Mouse (Mus musculus) heart, embryonic 15.5 days (tissue): Measurements from ENCODE around the gene Fnbp1l. TPM values are rescaled to one million over a fixed set of nuclear protein-coding genes. Genes with fewer than 3 reads are reported as not detected.

Experiments
- ATAC-seq: fragments of 200-750 bp; cut with Nextera tagmentation; replicated peaks from 2 replicates; pipeline ENCODE4 v1.8.0; 2017; ENCODE audit warnings: low read depth, moderate TSS enrichment; ENCODE audit not compliant: insufficient number of reproducible peaks, insufficient read depth, low FRiP score
- H3K27ac ChIP-seq: fragments of 300-500 bp; sonication (generic); 2 replicates; pipeline ENCODE4 v1.5.1; 2015; ENCODE audit warnings: mild to moderate bottlenecking, inconsistent platforms
- H3K27me3 ChIP-seq: fragments of 300-500 bp; sonication (generic); 2 replicates; pipeline ENCODE4 v1.6.1; 2015; ENCODE audit warnings: inconsistent platforms
- H3K36me3 ChIP-seq: fragments of 300-500 bp; sonication (generic); 2 replicates; pipeline ENCODE4 v1.6.1; 2015; ENCODE audit warnings: mild to moderate bottlenecking, inconsistent platforms
- H3K4me1 ChIP-seq: fragments of 300-500 bp; sonication (generic); replicated peaks from 2 replicates; pipeline ENCODE4 v1.6.1; 2015; ENCODE audit warnings: inconsistent platforms
- H3K4me2 ChIP-seq: fragments of 300-500 bp; sonication (generic); 2 replicates; pipeline ENCODE4 v1.6.1; 2015; ENCODE audit warnings: inconsistent platforms, mild to moderate bottlenecking, moderate library complexity
- H3K4me3 ChIP-seq: fragments of 300-500 bp; sonication (generic); 2 replicates; pipeline ENCODE4 v1.5.1; 2015; ENCODE audit warnings: mild to moderate bottlenecking, inconsistent platforms
- H3K9ac ChIP-seq: fragments of 300-500 bp; sonication (generic); 2 replicates; pipeline ENCODE4 v1.6.1; 2015; ENCODE audit warnings: mild to moderate bottlenecking, inconsistent platforms
- H3K9me3 ChIP-seq: fragments of 300-500 bp; sonication (generic); replicated peaks from 2 replicates; pipeline ENCODE4 v1.6.1; 2016; ENCODE audit warnings: inconsistent platforms
- WGBS: fragments of 180-500 bp; shearing (Covaris S2); methylation state at CpG from one replicate; pipeline ENCODE4 v1.1.7; 2015; ENCODE audit warnings: mixed read lengths; 5-methylcytosine and 5-hydroxymethylcytosine counted together
- polyA plus RNA-seq: library from polyadenylated mRNA; unstranded; fragments of >200 nt; fragmentation: Nextera tagmentation; extraction: Ambion mirVana; gene quantifications from 2 replicates; pipeline ENCODE4 v1.2.1, GENCODE M21; 2015

The Fnbp1l gene
- polyA plus RNA-seq, 1 experiment from 2014 or later: 24.1 TPM

GRCm38 (mm10) chr3:122628956-122629355, 9.4 kb upstream of the Fnbp1l start:
- H3K9ac ChIP-seq: no peak overlapping the region
- WGBS: 69% methylated on average over 3 of the region's 3 CpGs
- peak overlapping the region; percentile 60 for H3K4me2 ChIP-seq

GRCm38 (mm10) chr3:122628546-122628945, 9.0 kb upstream of the Fnbp1l start:
- H3K4me1 ChIP-seq: peaks cover 12% of the 10 kb centered on the region; the same call in 1 of the 2 replicates
- no peak overlapping the region for H3K9ac ChIP-seq
- WGBS: 83% methylated on average over 10 of the region's 10 CpGs
- no peaks in the 10 kb centered on the region for H3K36me3 ChIP-seq
- no peaks in the 10 kb centered on the region for H3K27me3 ChIP-seq
- H3K27ac ChIP-seq: no peak overlapping the region
- no peak overlapping the region for H3K4me3 ChIP-seq
- ATAC-seq: no peak
- no peak overlapping the region for H3K4me2 ChIP-seq
- no peaks in the 10 kb centered on the region for H3K9me3 ChIP-seq

More at GRCm38 (mm10) chr3:122628956-122629355, 9.4 kb upstream of the Fnbp1l start:
- no peak for ATAC-seq
- H3K27me3 ChIP-seq: no peaks in the 10 kb centered on the region
- no peak overlapping the region for H3K4me3 ChIP-seq
- H3K36me3 ChIP-seq: no peaks in the 10 kb centered on the region
- H3K4me1 ChIP-seq: peaks cover 12% of the 10 kb centered on the region; the same call in 1 of the 2 replicates
- H3K27ac ChIP-seq: no peak overlapping the region
- H3K9me3 ChIP-seq: no peaks in the 10 kb centered on the region

- WGBS: 76% methylated on average over 6 of the region's 6 CpGs
- no peaks in the 10 kb centered on the region for H3K27me3 ChIP-seq
- H3K36me3 ChIP-seq: no peaks in the 10 kb centered on the region
- ATAC-seq: no peak
- no peak overlapping the region for H3K27ac ChIP-seq
- H3K4me3 ChIP-seq: no peak overlapping the region
- H3K9me3 ChIP-seq: no peaks in the 10 kb centered on the region
- no peak overlapping the region for H3K9ac ChIP-seq
- no peak overlapping the region for H3K4me2 ChIP-seq
- peaks cover 12% of the 10 kb centered on the region; the same call in 1 of the 2 replicates for H3K4me1 ChIP-seq
Measured at GRCm38 (mm10) chr3:122627846-122628245, 8.3 kb upstream of the Fnbp1l start.

GRCm38 (mm10) chr3:122624591-122624990, 5.1 kb upstream of the Fnbp1l start:
- no peak for ATAC-seq
- H3K9ac ChIP-seq: no peak overlapping the region
- peaks cover 17% of the 10 kb centered on the region for H3K4me1 ChIP-seq
- H3K4me3 ChIP-seq: no peak overlapping the region
- no peaks in the 10 kb centered on the region for H3K9me3 ChIP-seq
- H3K4me2 ChIP-seq: no peak overlapping the region
- no peak overlapping the region for H3K27ac ChIP-seq
- H3K36me3 ChIP-seq: no peaks in the 10 kb centered on the region
- H3K27me3 ChIP-seq: no peaks in the 10 kb centered on the region
- 59% methylated on average over 6 of the region's 6 CpGs for WGBS

- WGBS: under 1% methylated on average over 21 of the region's 21 CpGs
- Histone ChIP-seq H3K27ac (peak overlapping the region; percentile 96), H3K36me3 (no peaks in the 10 kb centered on the region), H3K9me3 (no peaks in the 10 kb centered on the region), H3K4me2 (peak overlapping the region; percentile 67), H3K9ac (peak overlapping the region; percentile 93), H3K4me1 (peaks cover 26% of the 10 kb centered on the region), H3K27me3 (no peaks in the 10 kb centered on the region), H3K4me3 (peak overlapping the region; percentile 85)
- peak; percentile 12; the same call in 1 of the 2 replicates for ATAC-seq
Measured at GRCm38 (mm10) chr3:122620285-122620931, 893 bp upstream of the Fnbp1l start.

- H3K9ac ChIP-seq: peak overlapping the region; percentile 93
- H3K4me1 ChIP-seq: peaks cover 26% of the 10 kb centered on the region
- no peaks in the 10 kb centered on the region for H3K9me3 ChIP-seq
- peak overlapping the region; percentile 67 for H3K4me2 ChIP-seq
- ATAC-seq: no peak; the same call in none of the 2 replicates
- H3K36me3 ChIP-seq: no peaks in the 10 kb centered on the region
- peak overlapping the region; percentile 96 for H3K27ac ChIP-seq
- no peaks in the 10 kb centered on the region for H3K27me3 ChIP-seq
- H3K4me3 ChIP-seq: peak overlapping the region; percentile 85
- WGBS: under 1% methylated on average over 20 of the region's 20 CpGs
Measured at GRCm38 (mm10) chr3:122619931-122620284, 393 bp upstream of the Fnbp1l start.

- Histone ChIP-seq H3K27me3 (no peaks in the 10 kb centered on the region), H3K4me2 (peak overlapping the region; percentile 67), H3K4me3 (peak overlapping the region; percentile 85), H3K9me3 (no peaks in the 10 kb centered on the region), H3K27ac (peak overlapping the region; percentile 96), H3K36me3 (no peaks in the 10 kb centered on the region), H3K4me1 (peaks cover 21% of the 10 kb centered on the region), H3K9ac (peak overlapping the region; percentile 93)
- WGBS: 1% methylated on average over 30 of the region's 30 CpGs
- no peak for ATAC-seq
Measured at GRCm38 (mm10) chr3:122618402-122618801, 1.1 kb downstream of the Fnbp1l start.

- no peaks in the 10 kb centered on the region for H3K36me3 ChIP-seq
- H3K4me3 ChIP-seq: peak overlapping the region; percentile 85
- peak overlapping the region; percentile 93; the same call in 1 of the 2 replicates for H3K9ac ChIP-seq
- H3K27me3 ChIP-seq: no peaks in the 10 kb centered on the region
- peak overlapping the region; percentile 67 for H3K4me2 ChIP-seq
- 53% methylated on average over 9 of the region's 9 CpGs for WGBS
- no peak for ATAC-seq
- H3K27ac ChIP-seq: no peak overlapping the region
- H3K4me1 ChIP-seq: peaks cover 21% of the 10 kb centered on the region
- no peaks in the 10 kb centered on the region for H3K9me3 ChIP-seq
Measured at GRCm38 (mm10) chr3:122617613-122618340, 1.7 kb downstream of the Fnbp1l start.

- Histone ChIP-seq H3K9me3 (no peaks in the 10 kb centered on the region), H3K36me3 (no peaks in the 10 kb centered on the region), H3K9ac (no peak overlapping the region), H3K4me3 (no peak overlapping the region), H3K4me2 (no peak overlapping the region), H3K4me1 (peaks cover 10% of the 10 kb centered on the region), H3K27me3 (no peaks in the 10 kb centered on the region), H3K27ac (no peak overlapping the region)
- no peak for ATAC-seq
- 67% methylated on average over 6 of the region's 6 CpGs for WGBS
Measured at GRCm38 (mm10) chr3:122612537-122612936, 7.0 kb downstream of the Fnbp1l start.

GRCm38 (mm10) chr3:122611761-122612160, 7.8 kb downstream of the Fnbp1l start:
- no peaks in the 10 kb centered on the region for H3K9me3 ChIP-seq
- no peak overlapping the region for H3K4me3 ChIP-seq
- peaks cover 4% of the 10 kb centered on the region for H3K4me1 ChIP-seq
- no peak overlapping the region for H3K27ac ChIP-seq
- ATAC-seq: no peak
- H3K27me3 ChIP-seq: no peaks in the 10 kb centered on the region
- H3K36me3 ChIP-seq: no peaks in the 10 kb centered on the region
- 77% methylated on average over 5 of the region's 5 CpGs for WGBS
- H3K4me2 ChIP-seq: no peak overlapping the region
- no peak overlapping the region for H3K9ac ChIP-seq

GRCm38 (mm10) chr3:122606105-122606801, 13.3 kb downstream of the Fnbp1l start:
- no peaks in the 10 kb centered on the region for H3K9me3 ChIP-seq
- 84% methylated on average over 10 of the region's 10 CpGs for WGBS
- H3K27me3 ChIP-seq: no peaks in the 10 kb centered on the region
- H3K9ac ChIP-seq: no peak overlapping the region
- H3K4me3 ChIP-seq: no peak overlapping the region
- H3K27ac ChIP-seq: no peak overlapping the region
- H3K4me2 ChIP-seq: no peak overlapping the region
- no peaks in the 10 kb centered on the region for H3K36me3 ChIP-seq
- H3K4me1 ChIP-seq: peaks cover 4% of the 10 kb centered on the region; the same call in 1 of the 2 replicates
- ATAC-seq: no peak
